Mouse (Mus musculus) cerebellum, adult 9-11 months (tissue): Measurements from ENCODE around the gene Slc25a25.
"Not testable (repeated sequence)": the region's sequence is repeated elsewhere in the genome, so short reads cannot be mapped to it uniquely, and the experiment has no call there.

Source experiments
- DNase-seq: peaks from one replicate; pipeline ENCODE4 v3.0.0; 2022

Gene Slc25a25

DNA sequence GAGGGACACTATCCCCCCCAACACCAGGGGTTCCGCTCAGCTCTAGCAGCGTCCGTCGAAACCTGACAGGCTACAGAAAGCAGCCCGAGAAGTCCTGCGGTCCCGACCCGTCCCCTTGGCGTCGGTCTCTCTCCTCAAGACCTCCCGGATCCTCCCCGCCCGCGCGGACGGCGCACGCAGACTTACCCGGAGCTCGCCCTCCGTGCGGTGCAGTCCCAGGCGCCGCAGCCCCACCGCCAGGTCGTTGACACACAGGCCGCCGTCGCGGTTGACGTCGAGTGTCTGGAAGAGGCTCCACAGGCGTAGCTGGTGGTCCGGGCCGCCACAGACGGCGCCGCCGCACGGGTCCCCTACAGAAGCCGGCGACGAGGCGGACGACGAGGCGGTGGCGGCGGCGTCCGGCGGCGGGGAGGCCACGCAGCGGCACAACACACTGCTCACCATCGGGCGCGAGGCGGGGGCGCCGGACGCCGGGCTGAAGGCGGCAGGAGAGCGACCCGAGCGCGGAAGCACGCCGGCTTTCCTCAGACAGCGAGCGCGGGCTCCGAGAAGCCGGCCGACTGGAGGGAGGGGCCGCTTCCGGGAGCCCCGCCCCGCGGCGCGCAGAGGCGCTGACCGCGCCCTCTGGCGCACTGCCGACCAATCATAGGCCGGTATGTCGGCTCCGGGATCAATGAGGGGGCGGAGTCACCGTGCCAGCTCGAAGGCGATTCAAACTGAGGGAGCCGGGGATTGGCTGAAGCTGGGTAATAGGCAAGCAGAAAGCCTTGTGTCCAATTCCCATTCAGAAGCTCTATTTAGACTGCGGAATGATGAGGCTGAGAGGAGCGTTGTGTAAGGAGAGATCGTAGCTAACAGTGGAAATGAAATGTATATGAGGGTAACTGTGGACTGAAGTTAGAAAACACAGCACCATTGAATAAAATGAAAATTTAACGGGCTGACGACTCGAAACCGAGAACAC lies at the start of gene Slc25a25:
Slc25a25 (minus strand) TSS at position 565 of the 964 bp plus-strand sequence.
- DNase-seq = peak; percentile 98

GRCm38 (mm10) chr2:32500461-32500860 lies 49.2 kb upstream of the Slc25a25 start:
- DNase-seq = no peak

- no peak for DNase-seq
Measured at GRCm38 (mm10) chr2:32499365-32499764, 48.1 kb upstream of the Slc25a25 start.

- no peak for DNase-seq
Measured at GRCm38 (mm10) chr2:32496190-32496589, 44.9 kb upstream of the Slc25a25 start.

- DNase-seq = no peak
Measured at GRCm38 (mm10) chr2:32495185-32495726, 44.0 kb upstream of the Slc25a25 start.

GRCm38 (mm10) chr2:32494522-32494921 lies 43.3 kb upstream of the Slc25a25 start:
- no peak for DNase-seq

DNA sequence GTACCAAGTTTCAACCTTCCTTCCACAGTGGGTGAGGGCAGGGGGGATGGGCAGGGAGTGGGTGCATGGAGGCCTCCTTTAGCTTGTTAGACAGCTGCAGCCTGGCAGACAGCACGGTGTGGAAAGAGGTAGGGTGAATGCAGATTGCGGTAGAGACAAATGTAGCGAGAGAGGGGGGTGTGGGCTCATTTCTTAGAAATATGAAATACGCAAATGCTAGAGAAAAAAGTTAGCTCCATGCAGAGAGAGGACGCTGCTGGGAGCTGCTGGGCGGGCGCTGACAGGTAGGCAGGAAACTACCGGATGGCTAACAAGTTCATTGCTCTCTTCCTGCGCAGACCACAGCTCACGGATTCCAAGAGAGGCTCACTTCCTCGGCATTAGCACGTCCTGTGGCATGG lies 42.1 kb upstream of the Slc25a25 start:
- no peak for DNase-seq

DNA sequence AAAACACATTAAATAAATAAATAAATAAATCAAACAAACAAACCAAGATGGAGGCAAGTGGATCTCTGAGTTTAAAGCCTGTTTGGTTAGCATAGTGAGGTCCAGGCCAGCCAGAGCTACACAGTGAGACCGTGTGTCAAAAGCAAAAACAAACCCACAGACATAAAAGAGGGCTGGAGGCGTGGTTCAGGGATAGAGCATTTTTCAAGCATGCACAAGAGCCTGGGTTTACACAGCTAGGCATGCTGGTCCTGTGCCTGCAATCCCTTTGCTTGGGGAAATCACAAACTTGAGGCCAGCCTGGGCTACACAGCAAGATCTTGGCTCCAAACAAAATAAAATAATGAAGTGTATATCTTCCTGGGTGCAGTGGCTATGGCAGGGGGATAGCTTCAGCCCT lies 41.4 kb upstream of the Slc25a25 start:
- no peak for DNase-seq

DNA sequence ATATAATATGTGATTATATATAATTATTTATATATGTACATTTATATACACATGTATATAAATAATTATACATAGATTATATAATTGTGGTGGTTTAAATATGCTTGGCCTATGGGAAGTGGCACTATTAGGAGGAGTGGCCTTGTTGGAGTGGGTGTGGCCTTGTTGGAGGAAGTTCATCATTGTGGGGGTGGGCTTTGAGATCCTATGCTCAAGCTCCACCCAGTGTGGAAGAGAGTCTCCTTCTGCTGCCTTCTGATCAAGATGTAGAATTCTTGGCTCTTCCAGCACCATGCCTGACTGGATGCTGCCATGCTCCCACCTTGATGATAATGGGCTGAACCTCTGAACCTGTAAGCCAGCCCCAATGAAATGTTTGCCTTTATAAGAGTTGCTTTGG lies 39.5 kb upstream of the Slc25a25 start:
- DNase-seq = not testable (repeated sequence)

GRCm38 (mm10) chr2:32488679-32489078 lies 37.4 kb upstream of the Slc25a25 start:
- peak; percentile 76 for DNase-seq

DNA sequence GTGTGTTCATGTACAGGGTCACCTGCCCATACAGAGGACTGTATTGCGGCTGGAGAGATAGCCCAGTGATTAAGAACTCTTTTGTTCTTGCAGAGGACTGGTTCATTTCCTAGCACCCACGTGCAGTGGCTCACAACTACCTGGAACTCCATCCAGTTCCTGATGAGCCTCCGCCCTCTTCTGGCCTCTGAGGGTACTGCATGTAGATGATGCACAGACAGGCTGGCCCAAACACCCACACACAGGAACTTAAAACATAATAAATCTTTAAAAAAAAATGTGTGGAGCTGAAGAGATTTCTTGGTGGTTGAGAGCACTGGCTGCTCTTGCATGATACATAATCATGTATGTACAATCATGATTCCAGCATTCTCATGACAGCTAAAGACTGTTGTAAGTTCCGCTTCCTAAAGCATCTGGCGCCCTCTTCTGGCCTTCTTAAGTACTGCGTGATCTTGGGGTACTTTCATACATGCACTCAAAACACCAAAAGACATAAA lies 35.9 kb upstream of the Slc25a25 start:
- peak; percentile 86 for DNase-seq

- DNase-seq = no peak
Measured at GRCm38 (mm10) chr2:32486155-32486554, 34.9 kb upstream of the Slc25a25 start.

DNA sequence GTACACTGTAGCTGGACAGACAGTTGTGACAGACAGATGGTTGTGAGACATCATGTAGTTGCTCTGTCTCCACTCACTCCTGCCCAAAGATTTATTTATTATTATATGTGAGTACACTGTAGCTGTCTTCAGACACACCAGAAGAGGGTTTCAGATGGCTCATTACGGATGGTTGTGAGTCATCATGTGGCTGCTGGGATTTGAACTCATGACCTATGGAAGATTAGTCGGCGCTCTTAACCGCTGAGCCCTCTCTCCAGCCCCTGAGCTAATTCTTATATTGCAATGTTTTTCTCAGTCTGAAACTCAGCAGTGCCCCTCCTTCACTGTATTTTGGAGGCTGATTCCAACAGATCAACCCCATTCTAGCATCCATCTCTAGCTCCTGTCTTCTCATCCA lies 34.5 kb upstream of the Slc25a25 start:
- DNase-seq = no peak

DNA sequence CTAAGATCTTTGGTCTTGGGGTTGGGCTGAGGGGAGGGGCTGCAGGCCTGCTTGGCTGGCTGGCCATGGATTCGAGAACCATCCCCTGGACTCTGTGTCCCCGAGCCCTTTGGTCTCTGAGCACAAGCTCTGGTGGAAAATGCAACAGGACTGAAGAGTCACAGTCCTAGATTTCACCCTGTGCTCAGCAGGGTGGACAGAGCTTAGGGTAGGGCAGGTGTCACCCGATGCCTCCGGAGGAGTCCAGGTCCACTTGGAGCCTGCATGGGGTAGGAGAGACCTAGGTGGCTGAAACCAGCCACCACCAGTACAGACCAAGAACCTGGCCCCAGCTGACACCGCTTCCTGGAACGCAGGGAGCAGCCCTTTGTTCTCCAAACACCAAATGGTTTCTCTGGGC lies 33.7 kb upstream of the Slc25a25 start:
- DNase-seq = no peak

DNA sequence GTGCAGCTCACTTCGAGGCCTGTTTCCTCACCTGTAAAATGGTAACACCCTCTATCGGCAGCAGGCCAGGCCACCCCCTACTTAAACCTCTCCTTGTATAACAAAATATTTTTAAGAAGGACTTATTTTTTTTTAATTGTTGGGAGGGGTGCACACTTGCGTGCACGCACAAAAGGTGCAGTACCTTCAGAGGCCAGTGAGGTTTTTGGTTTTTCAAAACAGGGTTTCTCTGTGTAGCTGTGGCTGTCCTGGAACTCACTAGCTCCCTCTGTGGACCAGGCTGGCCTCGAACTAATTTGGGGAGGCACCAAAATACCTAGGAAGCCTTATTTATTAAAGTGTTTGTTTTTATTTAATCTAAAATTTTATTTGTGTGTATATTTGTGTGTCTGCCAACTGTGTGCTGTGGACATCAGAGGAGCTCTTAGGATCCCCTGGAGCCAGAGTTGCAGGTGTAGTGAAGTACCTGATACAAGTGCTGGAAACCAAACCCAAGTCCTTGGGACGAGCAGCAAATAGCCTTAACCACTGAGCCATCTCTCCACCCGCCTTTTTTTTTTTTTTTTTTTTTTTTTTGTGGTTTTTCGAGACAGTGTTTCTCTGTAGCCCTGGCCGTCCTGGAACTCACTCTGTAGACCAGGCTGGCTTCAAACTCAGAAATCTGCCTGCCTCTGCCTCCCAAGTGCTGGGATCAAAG lies 32.1 kb upstream of the Slc25a25 start:
- DNase-seq = no peak

- no peak for DNase-seq
Measured at GRCm38 (mm10) chr2:32482351-32482750, 31.1 kb upstream of the Slc25a25 start.

- not testable (repeated sequence) for DNase-seq
Measured at GRCm38 (mm10) chr2:32475361-32475760, 24.1 kb upstream of the Slc25a25 start.

- DNase-seq = no peak
Measured at GRCm38 (mm10) chr2:32471681-32472061, 20.4 kb upstream of the Slc25a25 start.

DNA sequence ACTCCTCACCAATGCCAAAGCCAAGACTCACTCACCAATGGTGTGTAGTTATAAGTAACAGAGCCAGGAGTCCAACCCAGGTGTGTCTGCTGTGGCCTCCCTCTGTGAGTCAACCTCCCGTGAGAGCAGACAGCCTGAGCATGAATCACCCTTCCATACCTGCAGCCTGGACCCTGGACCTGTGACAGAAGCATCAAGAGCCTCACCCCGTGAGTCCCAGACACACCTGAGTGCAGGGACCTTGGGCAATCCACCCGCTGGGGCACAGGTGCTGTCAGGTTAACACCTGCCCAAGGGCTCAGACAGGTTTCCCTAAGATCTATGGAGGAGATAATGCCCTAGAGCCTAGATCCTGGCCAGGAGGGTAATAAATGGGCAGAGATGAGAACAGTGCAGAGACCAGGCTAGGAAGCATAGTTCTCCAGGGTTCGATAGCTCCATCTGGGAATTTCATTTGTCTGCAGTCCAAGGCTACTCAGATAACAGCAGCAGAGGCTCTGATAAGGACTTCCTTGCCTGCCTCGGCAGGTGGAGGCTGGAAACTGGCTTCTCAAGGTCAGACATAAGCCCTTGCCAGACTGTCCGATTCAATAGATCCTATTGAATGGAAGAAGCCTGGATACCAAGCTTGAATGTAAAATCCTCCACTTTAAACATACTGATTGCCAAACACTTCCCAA lies 19.9 kb upstream of the Slc25a25 start:
- no peak for DNase-seq

- no peak for DNase-seq
Measured at GRCm38 (mm10) chr2:32464212-32464891, 13.1 kb upstream of the Slc25a25 start.

DNA sequence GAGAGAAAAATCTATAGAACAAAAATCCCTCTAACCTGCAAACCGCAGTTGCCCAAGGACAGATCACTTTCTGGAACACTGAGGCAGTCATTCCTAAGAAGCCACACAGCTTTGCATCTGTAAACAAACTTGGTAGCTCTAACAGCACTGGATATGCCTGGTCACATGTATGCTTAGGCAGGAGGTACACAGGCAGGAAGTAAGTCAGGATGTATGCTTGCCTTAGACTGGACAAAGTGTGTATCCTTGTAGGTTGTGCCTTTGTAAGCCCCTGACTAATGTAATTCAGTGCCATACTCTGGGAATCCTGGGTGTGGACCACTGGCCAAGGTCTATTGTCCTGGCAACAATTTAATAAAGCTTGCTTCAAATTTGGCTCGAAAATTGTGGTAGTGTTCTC lies 12.5 kb upstream of the Slc25a25 start:
- DNase-seq = no peak

DNA sequence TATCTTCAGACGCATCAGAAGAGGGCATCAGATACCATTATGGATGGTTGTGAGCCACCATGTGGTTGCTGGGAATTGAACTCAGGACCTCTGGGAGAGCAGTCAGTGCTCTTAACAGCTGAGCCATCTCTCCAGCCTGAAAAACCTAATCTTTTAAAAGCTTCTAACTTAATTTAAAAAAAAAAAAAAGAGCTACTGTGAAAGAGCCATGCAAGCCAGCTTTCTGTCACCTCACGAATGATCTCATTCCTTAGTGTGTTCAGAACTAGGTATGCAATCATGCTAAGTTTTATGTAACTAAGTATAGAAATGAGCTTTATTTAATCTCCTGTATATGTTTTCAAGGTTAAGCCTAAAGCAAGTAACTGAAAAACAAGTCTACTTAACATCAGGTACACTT lies 8.4 kb upstream of the Slc25a25 start:
- DNase-seq = no peak
